ENCODE assay signal across 12 mouse cellular contexts in the genomic region with DNA sequence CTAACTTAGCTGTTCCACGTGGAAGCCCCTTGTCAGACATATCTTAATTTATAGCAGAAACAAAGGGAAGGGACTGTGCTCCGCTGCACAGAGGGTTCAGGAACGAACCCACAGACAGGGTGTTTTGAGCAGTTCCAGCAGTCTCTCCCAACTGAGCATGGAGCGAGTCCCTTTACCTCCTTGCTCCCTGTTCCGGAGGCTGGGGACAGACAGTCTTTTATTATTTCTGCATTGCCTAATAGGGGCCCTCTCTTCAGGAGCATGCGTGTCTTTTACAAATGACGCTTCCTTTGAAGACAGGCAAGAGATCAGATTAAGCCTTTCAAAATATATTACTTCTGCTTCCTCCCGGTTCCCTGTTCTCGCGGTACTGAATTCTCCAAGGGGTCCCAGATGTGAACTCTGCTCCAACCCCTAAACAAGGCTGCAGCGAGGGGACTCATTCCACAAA.
A peak's percentile ranks its signal among the peaks of the same experiment; 100 is the strongest.
DNase-seq lines count a peak whose midpoint lies in the region; ATAC-seq lines count a peak whose summit lies in the region.
"Had no signal": no experiment of that assay in that cellular context is flagged by ENCODE, and none has a peak within 500 bp of the region (broad histone marks: within the 10 kb centered on the region; RNA-seq: fewer than 3 reads in every experiment).

No protein-coding gene starts in this region.

- H3K4me1 ChIP-seq in forebrain, embryonic 10.5 days = peaks cover 27% of the 10 kb centered on the region
- H3K4me1 ChIP-seq in forebrain, embryonic 16.5 days (replicated peaks; ENCODE audit: control insufficient read depth, insufficient read depth, low read length) = no peaks in the 10 kb centered on the region
- H3K4me1 ChIP-seq in lung, embryonic 16.5 days (replicated peaks; ENCODE audit: control insufficient read depth, insufficient read depth, low read length) = peaks cover 14% of the 10 kb centered on the region
- H3K4me1 ChIP-seq in hindbrain, embryonic 15.5 days (replicated peaks) = no peaks in the 10 kb centered on the region; the same call in 1 of the 2 replicates
- H3K4me1 ChIP-seq in neural tube, embryonic 14.5 days (ENCODE audit: control insufficient read depth, insufficient read depth, low read length) = no peaks in the 10 kb centered on the region

- no peaks in the 10 kb centered on the region for H3K36me3 ChIP-seq in forebrain, embryonic 10.5 days (replicated peaks)
- no peaks in the 10 kb centered on the region for H3K36me3 ChIP-seq in forebrain, embryonic 16.5 days (ENCODE audit: control insufficient read depth, insufficient read depth)
- no peaks in the 10 kb centered on the region for H3K36me3 ChIP-seq in lung, embryonic 16.5 days (ENCODE audit: control insufficient read depth, insufficient read depth, low read length)
- no peaks in the 10 kb centered on the region for H3K36me3 ChIP-seq in hindbrain, embryonic 15.5 days
- H3K36me3 ChIP-seq in neural tube, embryonic 14.5 days (ENCODE audit: control insufficient read depth, insufficient read depth, low read length) = no peaks in the 10 kb centered on the region
- H3K36me3 ChIP-seq: heart, embryonic 12.5 days had no signal

- peak overlapping the region; percentile 68 for H3K27ac ChIP-seq in forebrain, embryonic 10.5 days
- no peak overlapping the region for H3K27ac ChIP-seq in forebrain, embryonic 16.5 days (ENCODE audit: low read length)
- no peak overlapping the region for H3K27ac ChIP-seq in lung, embryonic 16.5 days (ENCODE audit: low read length)
- H3K27ac ChIP-seq in hindbrain, embryonic 15.5 days (replicated peaks) = no peak overlapping the region
- H3K27ac ChIP-seq in neural tube, embryonic 14.5 days (ENCODE audit: low read depth, low read length) = no peak overlapping the region

- H3K4me2 ChIP-seq in forebrain, embryonic 16.5 days (ENCODE audit: low read length) = no peak overlapping the region
- H3K4me2 ChIP-seq in lung, embryonic 16.5 days (ENCODE audit: low read depth, low read length) = no peak overlapping the region
- H3K4me2 ChIP-seq in hindbrain, embryonic 15.5 days = no peak overlapping the region
- no peak overlapping the region for H3K4me2 ChIP-seq in neural tube, embryonic 14.5 days (ENCODE audit: low read depth, low read length)
- H3K4me2 ChIP-seq: heart, embryonic 12.5 days had no signal

- H3K9ac ChIP-seq in forebrain, embryonic 16.5 days (replicated peaks; ENCODE audit: low read depth, low read length) = no peak overlapping the region
- no peak overlapping the region for H3K9ac ChIP-seq in lung, embryonic 16.5 days (ENCODE audit: low read length)
- no peak overlapping the region for H3K9ac ChIP-seq in hindbrain, embryonic 15.5 days
- no peak overlapping the region for H3K9ac ChIP-seq in neural tube, embryonic 14.5 days (replicated peaks; ENCODE audit: low read depth, low read length)
- H3K9ac ChIP-seq: heart, embryonic 12.5 days had no signal

- H3K9me3 ChIP-seq in forebrain, embryonic 10.5 days = no peaks in the 10 kb centered on the region
- H3K9me3 ChIP-seq in forebrain, embryonic 16.5 days (ENCODE audit: control insufficient read depth, low read length) = no peaks in the 10 kb centered on the region
- H3K9me3 ChIP-seq in lung, embryonic 16.5 days (ENCODE audit: control insufficient read depth, low read length) = no peaks in the 10 kb centered on the region
- no peaks in the 10 kb centered on the region for H3K9me3 ChIP-seq in hindbrain, embryonic 15.5 days
- no peaks in the 10 kb centered on the region for H3K9me3 ChIP-seq in neural tube, embryonic 14.5 days (ENCODE audit: control insufficient read depth, low read length)
- H3K9me3 ChIP-seq: heart, embryonic 12.5 days had no signal

- H3K4me3 ChIP-seq in forebrain, embryonic 10.5 days = no peak overlapping the region
- H3K4me3 ChIP-seq in forebrain, embryonic 16.5 days (replicated peaks; ENCODE audit: low read length) = no peak overlapping the region
- no peak overlapping the region for H3K4me3 ChIP-seq in lung, embryonic 16.5 days (ENCODE audit: low read length)
- no peak overlapping the region for H3K4me3 ChIP-seq in hindbrain, embryonic 15.5 days
- H3K4me3 ChIP-seq in neural tube, embryonic 14.5 days (ENCODE audit: low read depth, low read length) = no peak overlapping the region
- H3K4me3 ChIP-seq: heart, embryonic 12.5 days had no signal

- ATAC-seq in forebrain, embryonic 16.5 days = no peak
- ATAC-seq in lung, embryonic 16.5 days (ENCODE audit: low read depth) = peak; percentile 38; the same call in 1 of the 2 replicates
- peak; percentile 34; the same call in 1 of the 2 replicates for ATAC-seq in hindbrain, embryonic 15.5 days (ENCODE audit: low FRiP score, low read depth)
- ATAC-seq in neural tube, embryonic 14.5 days (ENCODE audit: low read depth) = peak; percentile 41; the same call in 1 of the 2 replicates
- ATAC-seq: lung, postnatal 0 days had no signal

- peak; percentile 18 for DNase-seq in forebrain, embryonic 10.5 days (ENCODE audit: extremely low spot score, low spot score)
- no peak for DNase-seq in lung, postnatal 14 days
- no peak for DNase-seq in B cell, adult 2 months
- DNase-seq in right cerebral cortex, postnatal 4 days = no peak
- DNase-seq: cerebellum, postnatal 36 days; kidney, adult 8-10 months had no signal

- 42% methylated on average over 11 of the region's 11 CpGs for WGBS in forebrain, embryonic 10.5 days
- WGBS in forebrain, embryonic 16.5 days = 18% methylated on average over 11 of the region's 11 CpGs
- whole genome bisulfite sequencing in lung, embryonic 16.5 days = 36% methylated on average over 11 of the region's 11 CpGs
- WGBS in hindbrain, embryonic 15.5 days = 30% methylated on average over 11 of the region's 11 CpGs
- 21% methylated on average over 11 of the region's 11 CpGs for WGBS in neural tube, embryonic 14.5 days

- H3K27me3 ChIP-seq in forebrain, embryonic 10.5 days (ENCODE audit: poor library complexity, severe bottlenecking) = peaks cover 27% of the 10 kb centered on the region; the same call in 1 of the 2 replicates
- peaks cover 6% of the 10 kb centered on the region; the same call in 1 of the 2 replicates for H3K27me3 ChIP-seq in forebrain, embryonic 16.5 days (replicated peaks; ENCODE audit: control insufficient read depth, insufficient read depth, low read length)
- H3K27me3 ChIP-seq in lung, embryonic 16.5 days (ENCODE audit: control insufficient read depth, insufficient read depth, low read depth, low read length) = no peaks in the 10 kb centered on the region
- H3K27me3 ChIP-seq in hindbrain, embryonic 15.5 days = no peaks in the 10 kb centered on the region
- no peaks in the 10 kb centered on the region for H3K27me3 ChIP-seq in neural tube, embryonic 14.5 days (ENCODE audit: control insufficient read depth, insufficient read depth, low read length)
- H3K27me3 ChIP-seq: heart, embryonic 12.5 days had no signal
